Mouse (Mus musculus): ENCODE measurements at regions not wholly inside any gene's neighbourhood (a gene's known extent, or its start where the extent isn't known, plus 50 kb on each side); places are given as distances from the start of the nearest gene placed in this dataset.
A peak's percentile ranks its signal among the peaks of the same experiment; 100 is the strongest.

- DNase-seq (ENCODE audit: low spot score): no peak
These were observed 60.3 kb downstream of the Snrpe start for GRCm38 (mm10) chr1:133549816-133550215.

- DNase-seq (ENCODE audit: low spot score): no peak
These were observed 61.1 kb downstream of the Snrpe start for GRCm38 (mm10) chr1:133548971-133549370.

GRCm38 (mm10) chr1:133547541-133547940, 62.5 kb downstream of the Snrpe start:
- no peak for DNase-seq (ENCODE audit: low spot score)

GRCm38 (mm10) chr1:133544996-133545395, 65.1 kb downstream of the Snrpe start:
- no peak for DNase-seq (ENCODE audit: low spot score)

GRCm38 (mm10) chr1:133543751-133544150, 66.3 kb downstream of the Snrpe start:
- DNase-seq (ENCODE audit: low spot score): no peak

- DNase-seq (ENCODE audit: low spot score): no peak
These were observed 67.9 kb downstream of the Snrpe start for GRCm38 (mm10) chr1:133541996-133542775.

GRCm38 (mm10) chr1:133530698-133531097, 79.4 kb downstream of the Snrpe start:
- no peak for DNase-seq (ENCODE audit: low spot score)

GRCm38 (mm10) chr1:133529817-133530216, 80.3 kb downstream of the Snrpe start:
- DNase-seq (ENCODE audit: low spot score): no peak

- DNase-seq (ENCODE audit: low spot score): no peak
These were observed 82.3 kb downstream of the Snrpe start for GRCm38 (mm10) chr1:133527651-133528385.

- no peak for DNase-seq (ENCODE audit: low spot score)
These were observed 87.3 kb downstream of the Snrpe start for GRCm38 (mm10) chr1:133522825-133523224.

- no peak for DNase-seq (ENCODE audit: low spot score)
These were observed 89.4 kb downstream of the Snrpe start for GRCm38 (mm10) chr1:133520652-133521051.

- DNase-seq (ENCODE audit: low spot score): no peak
These were observed 92.8 kb upstream of the Sox13 start for GRCm38 (mm10) chr1:133517020-133517419.

GRCm38 (mm10) chr1:133504116-133504515, 79.9 kb upstream of the Sox13 start:
- no peak for DNase-seq (ENCODE audit: low spot score)

GRCm38 (mm10) chr1:133503336-133503735, 79.2 kb upstream of the Sox13 start:
- DNase-seq (ENCODE audit: low spot score): no peak

- DNase-seq (ENCODE audit: low spot score): no peak
These were observed 76.8 kb upstream of the Sox13 start for GRCm38 (mm10) chr1:133501016-133501415.

GRCm38 (mm10) chr1:133492986-133493741, 69.0 kb upstream of the Sox13 start:
- DNase-seq (ENCODE audit: low spot score): peak; percentile 24

GRCm38 (mm10) chr1:133492291-133492985, 68.3 kb upstream of the Sox13 start:
- no peak for DNase-seq (ENCODE audit: low spot score)

GRCm38 (mm10) chr1:133491857-133492290, 67.7 kb upstream of the Sox13 start:
- DNase-seq (ENCODE audit: low spot score): no peak

GRCm38 (mm10) chr1:133487171-133487901, 63.2 kb upstream of the Sox13 start:
- no peak for DNase-seq (ENCODE audit: low spot score)

- no peak for DNase-seq (ENCODE audit: low spot score)
These were observed 62.2 kb upstream of the Sox13 start for GRCm38 (mm10) chr1:133486370-133486769.

- DNase-seq (ENCODE audit: low spot score): no peak
These were observed 58.7 kb upstream of the Sox13 start for GRCm38 (mm10) chr1:133482891-133483290.

All from gastrocnemius, adult 18-20 months (tissue).